8 mouse cellular contexts compared by ENCODE assay signal in the genomic region with DNA sequence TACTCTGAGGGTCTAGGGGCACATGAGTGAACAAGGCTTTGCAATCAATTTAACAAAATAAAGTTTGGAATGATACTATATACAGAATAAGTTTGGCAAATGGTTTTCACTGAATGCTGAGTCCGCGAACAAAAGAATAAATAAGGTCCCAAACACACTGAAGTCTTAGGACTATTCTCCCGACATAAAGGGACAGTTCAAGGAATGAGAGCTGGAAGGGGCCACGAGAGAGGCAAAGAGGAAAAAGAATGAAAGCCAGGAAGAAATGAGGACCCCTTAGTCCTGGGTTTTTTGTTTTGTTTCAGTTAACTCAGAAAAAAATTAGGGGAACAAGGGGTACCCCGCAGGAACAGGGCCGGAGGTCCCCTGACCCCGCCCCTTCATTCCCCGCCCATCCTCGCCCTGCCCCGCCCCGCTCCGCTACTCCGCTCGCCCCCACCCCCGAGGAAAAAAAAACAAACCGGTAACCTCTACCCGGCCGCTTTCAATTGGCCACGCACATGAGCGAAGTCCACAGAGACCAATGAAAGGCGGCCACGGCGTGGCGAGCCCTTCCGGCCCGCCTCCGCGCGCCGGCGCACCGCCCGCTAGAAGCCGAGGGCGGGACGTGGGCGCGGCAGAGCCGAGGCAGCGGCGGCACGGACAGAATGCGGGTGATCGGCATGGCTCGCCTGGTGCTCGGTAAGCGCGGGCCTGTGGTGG. TPM values are rescaled to one million over a fixed set of nuclear protein-coding genes. Genes with fewer than 3 reads are reported as not detected.
DNase-seq lines count a peak whose midpoint lies in the region; ATAC-seq and TF ChIP-seq lines count a peak whose summit lies in the region.

Gene Pdia6 (plus strand): TSS at position 575 of the 702 bp plus-strand sequence.

- no peak for TF ChIP-seq CTCF in Patski (IDR thresholded peaks at IDR 0.05)

- H3K27ac ChIP-seq in hindbrain, embryonic 13.5 days, result peak within 1 kb of the TSS; percentile 82

- peak; percentile 71 for DNase-seq in Patski (ENCODE audit: low read depth, low spot score)
- DNase-seq in cerebellum, postnatal 14 days, result peak; percentile 96 to 97
- DNase-seq in frontal cortex, postnatal 14 days (ENCODE audit: low spot score in 2 of 2), result peak; percentile 83 to 87
- DNase-seq in layer of hippocampus, postnatal 25 days (ENCODE audit: extremely low spot score in 1 of 2, low spot score in 1 of 2), result peak; percentile 81 to 85
- DNase-seq in lung, postnatal 25 days (ENCODE audit: low spot score), result peak; percentile 94
- DNase-seq in retina, embryonic 14.5 days (ENCODE audit: low spot score), result peak; percentile 96
- DNase-seq in thymus, postnatal 4 days, result peak; percentile 93

- peak; percentile 97 for ATAC-seq in Patski
- peak; percentile 98 for ATAC-seq in hindbrain, embryonic 13.5 days (ENCODE audit: low FRiP score)

- H3K4me1 ChIP-seq in hindbrain, embryonic 13.5 days (replicated peaks), result peaks cover 37% of the 10 kb centered on the region

- POLR2A ChIA-PET in Patski (lab: Charles Lee), result no interaction called here

- peak within 1 kb of the TSS; percentile 97 for H3K4me3 ChIP-seq in hindbrain, embryonic 13.5 days

- CTCF ChIA-PET in Patski (lab: Charles Lee), result interaction anchor here (1.6 kb wide), 1 partner anchor 9 kb away, joined by 5 read pairs; no protein-coding TSS in a partner anchor

- H3K27me3 ChIP-seq in Patski, result no peaks in the 10 kb centered on the region
- no peaks in the 10 kb centered on the region for H3K27me3 ChIP-seq in hindbrain, embryonic 13.5 days

- peaks cover 18% of the 10 kb centered on the region for H3K36me3 ChIP-seq in hindbrain, embryonic 13.5 days

- WGBS in hindbrain, embryonic 13.5 days, result 2% methylated on average over 47 of the region's 48 CpGs

- H3K4me2 ChIP-seq in hindbrain, embryonic 13.5 days, result peak within 1 kb of the TSS; percentile 80

- H3K9ac ChIP-seq in hindbrain, embryonic 13.5 days, result peak within 1 kb of the TSS; percentile 93

- in situ Hi-C loops in Patski (cut with MboI; ENCODE audit: low pct_unique_long_range_greater_than_20kb), result no loop called here

- H3K9me3 ChIP-seq in hindbrain, embryonic 13.5 days, result no peaks in the 10 kb centered on the region

RNA-seq across cellular contexts. Expression of gene Pdia6, which starts in this region (rescaled TPM):
- 402 TPM for polyA plus RNA-seq in Patski (2021)
- 310 and 326 TPM in 2 replicates for polyA plus RNA-seq in hindbrain, embryonic 13.5 days (2015; fragmentation: Nextera tagmentation; extraction: Ambion mirVana)
- 100 to 1,000 TPM; 118 to 148 TPM for total RNA-seq in layer of hippocampus, postnatal 25 days (2021)

Comparison
In these comparisons a context has a peak if more than half of its experiments do, and no peak if none do; other contexts are left out.
1. Peak in every context shown above with its lines: DNase-seq, ATAC-seq, H3K4me3 ChIP-seq and H3K27ac ChIP-seq.